Mouse (Mus musculus) E14TG2a.4 (cell line): ENCODE data around the gene Egfr.

Source experiments
- H3K27me3 ChIP-seq: 2 replicates; pipeline ENCODE4 v1.6.1; 2014; ENCODE audit warnings: low read length, control low read depth; ENCODE audit not compliant: insufficient read depth
- H3K36me3 ChIP-seq: 2 replicates; pipeline ENCODE4 v1.6.1; 2014; ENCODE audit warnings: low read length, control low read depth; ENCODE audit not compliant: insufficient read depth
- H3K4me1 ChIP-seq: replicated peaks from 2 replicates; pipeline ENCODE4 v1.6.1; 2014; ENCODE audit warnings: low read depth, low read length, control low read depth
- H3K4me3 ChIP-seq: replicated peaks from 2 replicates; pipeline ENCODE4 v1.5.1; 2014; ENCODE audit warnings: mild to moderate bottlenecking, low read length
- H3K9me3 ChIP-seq: 2 replicates; pipeline ENCODE4 v1.6.1; 2014; ENCODE audit warnings: low read length, control low read depth
- CTCF ChIP-seq: conservative IDR thresholded peaks from 2 replicates; pipeline ENCODE4 v1.5.1; 2014; ENCODE audit warnings: low read length
- NANOG ChIP-seq: IDR thresholded peaks from 2 replicates; pipeline ENCODE4 v1.6.1; 2014; ENCODE audit warnings: borderline replicate concordance, low read length, mixed read lengths
- POU5F1 ChIP-seq: IDR thresholded peaks from 2 replicates; pipeline ENCODE4 v1.6.1; 2014; ENCODE audit warnings: low read length, borderline replicate concordance

Gene Egfr

DNA sequence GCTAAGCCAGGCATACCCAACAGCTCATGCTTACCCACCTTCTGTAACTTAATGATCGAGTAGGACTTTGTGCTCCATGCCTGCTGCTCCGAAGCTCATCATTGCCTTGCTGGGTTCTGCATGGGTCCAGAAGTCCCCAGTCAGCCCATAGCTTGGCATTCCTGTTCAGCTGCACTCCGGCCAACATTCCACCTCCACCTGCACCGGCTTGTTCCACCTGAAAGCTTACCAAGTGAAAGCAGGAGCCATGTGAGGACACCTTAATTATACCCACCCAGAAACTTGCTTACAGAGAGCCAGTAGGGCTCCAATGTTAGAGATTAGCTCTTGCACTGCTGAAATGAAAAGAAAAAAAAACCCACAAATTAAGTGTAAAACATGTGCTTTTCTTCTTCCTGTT lies 17.3 kb downstream of the Egfr start:
- TF ChIP-seq NANOG = no peak
- no peak for TF ChIP-seq POU5F1
- no peak for TF ChIP-seq CTCF

DNA sequence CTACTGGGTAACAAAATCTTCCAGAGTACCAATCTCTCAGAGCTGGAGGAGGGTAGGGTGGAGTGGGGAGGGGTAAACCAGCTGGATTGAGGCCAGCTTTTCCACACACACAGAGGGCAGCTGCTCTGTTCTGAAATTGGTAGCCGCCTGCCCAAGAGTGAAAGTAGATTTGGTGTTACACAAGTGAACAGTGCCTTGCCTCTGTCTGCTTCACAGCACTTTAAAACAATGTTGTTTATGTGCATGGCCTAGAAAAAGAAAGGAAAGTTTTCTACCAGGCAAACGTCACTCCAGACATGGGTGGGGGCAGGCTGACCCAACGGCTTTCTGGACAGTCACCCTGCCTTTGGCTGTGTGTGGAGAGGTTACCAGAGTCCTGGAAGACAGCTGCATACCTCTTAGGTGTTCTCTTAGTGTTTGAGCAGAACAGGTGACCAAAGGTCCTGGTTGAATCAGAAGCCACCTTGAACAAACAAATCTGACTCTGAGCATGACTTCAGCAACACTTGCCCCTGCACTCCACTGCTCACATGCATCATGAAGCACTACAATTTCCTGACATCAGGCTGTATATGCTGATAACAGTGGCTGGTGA lies 17.8 kb downstream of the Egfr start:
- Histone ChIP-seq H3K9me3 (no peaks in the 10 kb centered on the region), H3K27me3 (no peaks in the 10 kb centered on the region), H3K4me1 (no peaks in the 10 kb centered on the region), H3K4me3 (no peak overlapping the region), H3K36me3 (no peaks in the 10 kb centered on the region)
- TF ChIP-seq POU5F1 (no peak), NANOG (no peak), CTCF (no peak)

More for the DNA sequence above, 17.3 kb downstream of the Egfr start:
- Histone ChIP-seq H3K4me1 (no peaks in the 10 kb centered on the region), H3K36me3 (no peaks in the 10 kb centered on the region), H3K4me3 (no peak overlapping the region), H3K27me3 (no peaks in the 10 kb centered on the region), H3K9me3 (no peaks in the 10 kb centered on the region)

DNA sequence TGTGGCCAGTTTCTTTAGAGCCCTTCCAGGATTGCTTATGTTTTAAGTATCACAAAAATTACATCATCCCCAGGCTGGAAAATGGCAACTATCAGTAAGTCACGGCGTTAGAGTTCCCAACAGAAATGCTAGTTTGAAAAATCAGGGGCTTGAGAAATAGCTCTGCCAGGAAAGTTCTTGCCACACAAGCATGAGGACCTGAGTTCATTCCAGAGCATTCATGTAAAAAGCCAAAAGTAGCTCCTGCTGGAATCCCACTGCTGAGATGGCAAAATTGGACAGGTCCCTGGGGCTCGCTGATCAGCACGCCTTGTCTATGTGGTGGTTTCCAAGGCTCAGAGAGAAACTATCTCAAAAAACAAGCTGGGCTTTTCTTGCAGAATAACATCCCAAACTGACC lies 19.0 kb downstream of the Egfr start:
- Histone ChIP-seq H3K36me3 (no peaks in the 10 kb centered on the region), H3K4me1 (no peaks in the 10 kb centered on the region), H3K27me3 (no peaks in the 10 kb centered on the region), H3K4me3 (no peak overlapping the region), H3K9me3 (no peaks in the 10 kb centered on the region)
- TF ChIP-seq NANOG = no peak
- TF ChIP-seq POU5F1 = no peak
- TF ChIP-seq CTCF = no peak

DNA sequence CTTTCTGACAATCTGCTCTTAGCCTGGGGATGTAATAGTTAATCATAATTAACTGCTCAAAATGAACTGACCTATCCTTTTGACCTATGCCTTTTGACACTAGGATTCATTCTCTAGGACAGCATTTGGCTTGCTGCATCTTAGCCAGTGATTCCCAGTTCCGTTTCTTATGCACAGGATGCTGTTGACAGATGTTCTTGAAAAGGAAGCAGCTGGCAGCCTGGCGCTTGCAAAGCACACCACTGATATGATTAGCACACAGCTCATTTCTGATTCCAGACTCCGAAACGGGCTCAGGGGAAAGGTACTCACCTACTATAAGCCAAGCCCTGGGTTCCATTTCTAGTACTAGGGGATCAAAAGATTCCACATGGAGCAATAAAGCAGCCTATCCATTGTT lies 20.7 kb downstream of the Egfr start:
- TF ChIP-seq NANOG (no peak), CTCF (no peak), POU5F1 (no peak)
- H3K4me1 ChIP-seq = no peaks in the 10 kb centered on the region
- H3K4me3 ChIP-seq = no peak overlapping the region
- H3K9me3 ChIP-seq = no peaks in the 10 kb centered on the region
- no peaks in the 10 kb centered on the region for H3K27me3 ChIP-seq
- no peaks in the 10 kb centered on the region for H3K36me3 ChIP-seq

DNA sequence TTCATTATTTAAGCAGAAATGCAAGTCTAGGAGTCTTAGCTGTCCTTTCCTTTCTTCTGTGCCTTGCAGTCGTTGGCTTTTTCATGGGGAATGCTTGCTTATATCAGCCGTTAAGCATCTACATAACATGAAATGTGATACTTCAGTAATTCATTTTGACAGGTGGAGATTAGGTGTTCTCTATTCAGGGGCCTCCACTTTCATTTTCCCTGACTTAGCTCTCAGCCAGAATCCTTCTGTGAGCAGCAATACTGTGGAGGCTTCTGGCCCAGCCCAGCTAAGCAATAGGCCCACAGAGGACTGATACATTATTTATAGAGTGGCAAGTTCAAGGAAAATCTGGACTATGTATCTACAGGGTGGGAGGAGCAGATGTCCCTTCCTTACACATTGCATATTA lies 25.0 kb downstream of the Egfr start:
- no peak for TF ChIP-seq POU5F1
- no peak for TF ChIP-seq CTCF
- TF ChIP-seq NANOG = no peak
- no peaks in the 10 kb centered on the region for H3K9me3 ChIP-seq
- no peaks in the 10 kb centered on the region for H3K36me3 ChIP-seq
- H3K4me1 ChIP-seq = peaks cover 17% of the 10 kb centered on the region
- H3K4me3 ChIP-seq = no peak overlapping the region
- H3K27me3 ChIP-seq = no peaks in the 10 kb centered on the region

DNA sequence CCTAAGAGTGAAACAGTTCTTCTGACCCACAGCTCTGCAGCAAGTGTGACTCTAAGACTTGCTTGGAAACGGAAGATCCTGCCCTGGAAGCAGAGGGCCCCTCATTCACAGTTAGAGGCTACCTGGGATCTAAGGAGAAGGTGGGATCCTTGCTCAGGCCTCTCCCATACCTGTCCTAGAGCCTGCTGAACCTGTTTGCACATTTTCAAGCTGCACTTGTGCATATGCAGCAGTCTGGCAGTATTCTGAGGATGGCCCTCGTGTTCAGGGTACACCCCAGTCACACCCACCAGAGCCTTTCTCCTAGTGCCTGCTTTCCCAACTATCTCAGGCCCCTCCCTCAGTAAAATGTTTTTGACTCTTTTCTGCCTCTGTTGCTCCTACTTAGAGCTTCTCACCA lies 29.6 kb downstream of the Egfr start:
- Histone ChIP-seq H3K9me3 (no peaks in the 10 kb centered on the region), H3K4me1 (peaks cover 17% of the 10 kb centered on the region), H3K4me3 (no peak overlapping the region), H3K27me3 (no peaks in the 10 kb centered on the region), H3K36me3 (no peaks in the 10 kb centered on the region)
- TF ChIP-seq CTCF = no peak
- no peak for TF ChIP-seq POU5F1
- TF ChIP-seq NANOG = no peak

DNA sequence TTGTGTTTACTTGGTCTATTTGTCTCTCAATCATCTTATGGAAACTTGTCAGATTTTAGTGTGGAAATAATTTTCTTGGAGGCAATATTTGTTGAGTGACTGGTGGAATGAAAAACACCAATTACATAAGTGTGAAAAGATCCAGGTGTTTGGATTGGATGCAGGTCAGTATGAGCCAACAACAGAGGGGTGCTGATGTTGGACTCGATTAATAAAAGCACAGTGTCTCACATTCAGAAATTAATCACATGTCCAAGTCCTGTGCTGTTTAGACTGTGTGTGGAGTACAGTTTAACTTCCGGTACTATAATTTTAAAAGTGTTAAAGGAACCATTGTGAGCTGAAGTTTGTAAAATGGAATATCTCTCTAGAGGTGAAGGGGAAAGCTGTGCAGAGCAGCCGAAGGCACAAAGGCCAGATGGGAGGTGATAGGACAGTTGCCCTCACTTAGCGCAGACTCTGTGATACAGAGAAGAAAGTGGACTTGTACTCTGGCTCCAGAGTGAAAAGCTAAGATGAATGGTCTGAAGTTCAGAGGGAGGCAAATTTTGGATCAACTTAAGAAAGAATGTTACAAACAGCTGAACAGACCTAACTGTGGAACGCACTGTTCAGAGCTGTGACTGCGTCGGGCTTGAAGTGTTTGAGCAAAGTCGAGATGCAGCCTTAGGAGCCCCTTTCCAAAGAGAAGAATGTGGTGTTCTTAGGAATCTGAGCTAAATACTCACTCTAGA lies 32.1 kb downstream of the Egfr start:
- Histone ChIP-seq H3K27me3 (no peaks in the 10 kb centered on the region; the same call in 1 of the 2 replicates), H3K4me1 (peaks cover 17% of the 10 kb centered on the region), H3K9me3 (no peaks in the 10 kb centered on the region), H3K36me3 (no peaks in the 10 kb centered on the region), H3K4me3 (no peak overlapping the region)
- TF ChIP-seq NANOG (no peak), POU5F1 (no peak), CTCF (no peak)

DNA sequence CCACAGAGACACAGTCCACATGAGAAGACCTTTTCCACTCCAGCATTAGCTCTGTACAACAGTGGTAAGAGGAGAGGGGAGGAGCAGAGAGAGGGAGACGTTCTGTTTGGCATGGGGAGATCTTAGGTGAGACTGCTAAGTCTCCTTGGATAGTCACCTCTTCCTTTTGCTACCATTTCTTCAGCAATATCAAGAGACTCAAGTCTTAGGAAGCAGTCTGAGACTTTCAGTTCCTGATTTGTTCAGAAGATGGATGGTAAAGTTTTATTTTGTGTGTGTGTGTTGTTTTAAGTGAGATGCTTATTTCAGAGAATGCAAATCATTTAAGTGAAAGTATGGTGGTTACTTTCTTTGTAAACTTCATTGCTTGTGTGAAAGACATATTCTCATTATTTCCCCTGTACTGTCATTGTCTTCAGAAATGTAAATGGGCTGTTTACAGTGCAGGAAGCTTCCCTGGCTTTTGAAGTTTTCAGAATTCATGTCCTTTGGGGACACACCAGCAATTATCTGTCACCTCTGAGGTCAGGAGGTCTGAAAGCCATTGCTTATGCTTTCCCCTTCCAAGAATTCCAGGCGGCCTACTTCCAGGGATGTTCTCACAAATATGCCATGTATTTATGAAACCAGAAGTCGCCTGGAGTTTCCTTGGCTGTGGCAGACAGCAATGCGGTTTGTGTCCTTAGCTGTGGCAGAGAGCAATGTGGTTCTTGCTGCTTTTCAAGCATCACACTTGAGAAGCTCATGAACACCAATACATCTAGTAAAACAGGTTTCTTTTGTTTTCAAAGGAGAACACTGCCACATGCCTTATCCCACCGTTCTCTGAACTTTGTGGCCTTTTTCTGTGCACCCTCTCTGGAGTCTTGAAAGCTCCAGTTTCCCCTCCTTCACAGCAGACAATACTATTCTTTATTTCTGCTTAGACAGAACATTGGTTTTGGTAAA lies 40.9 kb downstream of the Egfr start:
- Histone ChIP-seq H3K36me3 (no peaks in the 10 kb centered on the region), H3K27me3 (no peaks in the 10 kb centered on the region; the same call in 1 of the 2 replicates), H3K9me3 (no peaks in the 10 kb centered on the region), H3K4me1 (peaks cover 5% of the 10 kb centered on the region), H3K4me3 (no peak overlapping the region)
- TF ChIP-seq NANOG (no peak), POU5F1 (no peak), CTCF (no peak)
